Comparison of ENCODE assay signal across 13 mouse cellular contexts in genomic region chr15:45266620-45267263, GRCm38 (mm10).
DNase-seq lines count a peak whose midpoint lies in the region; ATAC-seq lines count a peak whose summit lies in the region.
"Had no signal": no experiment of that assay in that cellular context is flagged by ENCODE, and none has a peak within 500 bp of the region (broad histone marks: within the 10 kb centered on the region; RNA-seq: fewer than 3 reads in every experiment).

No protein-coding gene starts in this region.

- DNase-seq in frontal cortex, postnatal 25 days (ENCODE audit: low spot score in 2 of 2): no peak
- DNase-seq in left cerebral cortex, postnatal 14 days (ENCODE audit: low spot score in 2 of 2): peak; percentile 6 to 49
- no peak for DNase-seq in left cerebral cortex, adult 8-10 months (ENCODE audit: low spot score in 2 of 2)
- peak; percentile 68 for DNase-seq in brain, adult 2 months (ENCODE audit: low read depth, low spot score)
- DNase-seq in frontal cortex, adult 2 months (ENCODE audit: extremely low spot score in 1 of 2, low spot score in 1 of 2): peak; percentile 2 to 25
- DNase-seq in kidney, postnatal 14 days: no peak
- DNase-seq: gastrocnemius, postnatal 36 days; kidney, adult 2 months; lung, postnatal 4 days had no signal

- intact Hi-C loops in left cerebral cortex, postnatal 14 days (cut with DNase I): no loop called here

- ATAC-seq in frontal cortex, adult (ENCODE audit: low TSS enrichment): peak; percentile 85
- ATAC-seq: CD4-positive, CD25-positive, alpha-beta regulatory T cell, adult 4 months; forebrain, embryonic 13.5 days; midbrain, embryonic 15.5 days had no signal

Comparison
In these comparisons a context has a peak if more than half of its experiments do, and no peak if none do; other contexts are left out.
1. DNase-seq: peak in left cerebral cortex, postnatal 14 days (2 of 2), brain, adult 2 months (single experiment) and frontal cortex, adult 2 months (2 of 2); none in frontal cortex, postnatal 25 days (0 of 2), left cerebral cortex, adult 8-10 months (0 of 2) and kidney, postnatal 14 days (single experiment).